Mouse (Mus musculus): ENCODE results near the gene Calhm2.
A peak's percentile ranks its signal among the peaks of the same experiment; 100 is the strongest.

DNA sequence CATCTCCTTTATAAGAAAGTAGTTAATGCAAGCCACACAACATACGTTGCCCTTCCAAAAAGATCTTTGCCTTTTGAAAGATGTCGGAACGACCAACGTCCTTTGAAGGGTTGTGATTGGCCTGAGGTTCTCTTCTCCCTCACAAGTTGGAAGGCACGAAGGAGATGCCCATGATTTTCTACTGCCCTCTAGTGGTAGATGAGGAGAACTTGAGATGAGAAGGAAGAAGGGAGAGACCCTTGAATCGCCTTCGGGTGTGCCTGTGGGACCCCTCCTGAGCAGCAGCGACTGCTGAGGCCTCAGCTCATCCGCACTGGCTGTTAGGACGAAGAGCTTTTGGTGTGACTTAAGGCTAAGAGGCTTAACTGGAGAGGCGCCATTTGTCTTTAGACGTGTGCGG is 30.1 kb upstream of the Calhm2 start:
- TF ChIP-seq CTCF (IDR thresholded peaks at IDR 0.05; ENCODE audit: low read depth) (peak; percentile 93), EP300 (IDR thresholded peaks at IDR 0.05; ENCODE audit: low read depth) (no peak)

All from heart, postnatal 0 days (tissue).